ENCODE assay signal across 24 mouse cellular contexts in genomic region chr2:27883276-27883675, GRCm38 (mm10). TPM values are rescaled to one million over a fixed set of nuclear protein-coding genes. Genes with fewer than 3 reads are reported as not detected.
"Had no signal": no experiment of that assay in that cellular context is flagged by ENCODE, and none has a peak within 500 bp of the region (broad histone marks: within the 10 kb centered on the region; RNA-seq: fewer than 3 reads in every experiment).

No protein-coding gene starts in this region.

- H3K27ac ChIP-seq: heart, adult 2 months; hindbrain, embryonic 12.5 days; hindbrain, embryonic 14.5 days; intestine, embryonic 15.5 days; limb, embryonic 12.5 days; liver, embryonic 12.5 days; liver, embryonic 14.5 days had no signal

- H3K4me3 ChIP-seq: heart, adult 2 months; hindbrain, embryonic 12.5 days; intestine, embryonic 15.5 days; limb, embryonic 12.5 days; liver, embryonic 12.5 days had no signal

- H3K9me3 ChIP-seq: hindbrain, embryonic 12.5 days; intestine, embryonic 15.5 days; limb, embryonic 12.5 days; liver, embryonic 12.5 days had no signal

- H3K9ac ChIP-seq: hindbrain, embryonic 12.5 days; hindbrain, embryonic 14.5 days; intestine, embryonic 15.5 days; limb, embryonic 12.5 days; liver, embryonic 12.5 days; liver, embryonic 14.5 days had no signal

- DNase-seq: gastrocnemius, postnatal 36 days; heart, postnatal 10 days; heart, postnatal 4 days; kidney, adult 18-20 months; kidney, adult 8-10 months; kidney, postnatal 10 days; kidney, postnatal 25 days; layer of hippocampus, adult 9-11 months; layer of hippocampus, postnatal 36 days; left cerebral cortex, postnatal 4 days; lung, adult 18-20 months had no signal

- H3K27me3 ChIP-seq: limb, embryonic 12.5 days had no signal

- H3K4me2 ChIP-seq: heart, embryonic 11.5 days; hindbrain, embryonic 12.5 days; hindbrain, embryonic 14.5 days; intestine, embryonic 15.5 days; limb, embryonic 12.5 days; liver, embryonic 12.5 days had no signal

- ATAC-seq: forebrain, embryonic 16.5 days; hindbrain, embryonic 16.5 days; inflammation-experienced regulatory T-cells, adult 6 months; intestine, embryonic 15.5 days; intestine, postnatal 0 days; liver, embryonic 12.5 days had no signal

- H3K36me3 ChIP-seq: hindbrain, embryonic 12.5 days; intestine, embryonic 15.5 days; limb, embryonic 12.5 days; liver, embryonic 12.5 days had no signal

RNA-seq across cellular contexts. Expression of gene Col5a1, which starts 2.9 kb away (rescaled TPM):
- total RNA-seq: granulocyte monocyte progenitor cell, adult 5-6 weeks had no signal
- polyA plus RNA-seq: inflammation-experienced regulatory T-cells, adult 6 months had no signal
